Mouse (Mus musculus) thymus, postnatal 0 days (tissue): ENCODE measurements around the gene Anp32e. TPM values are rescaled to one million over a fixed set of nuclear protein-coding genes. Genes with fewer than 3 reads are reported as not detected.
A peak's percentile ranks its signal among the peaks of the same experiment; 100 is the strongest.
"Not testable (repeated sequence)": the region's sequence is repeated elsewhere in the genome, so short reads cannot be mapped to it uniquely, and the experiment has no call there.

Experiments
- DNase-seq: peaks from one replicate; pipeline ENCODE4 v3.0.0-alpha.2; 2015; ENCODE audit warnings: low spot score
- polyA plus RNA-seq: library from polyadenylated mRNA; unstranded; fragments of >200 nt; fragmentation: Nextera tagmentation; extraction: Ambion mirVana; gene quantifications from 2 replicates; pipeline ENCODE4 v1.2.1, GENCODE M21; 2015

The Anp32e gene
- polyA plus RNA-seq, result 463 and 541 TPM in 2 replicates

DNA sequence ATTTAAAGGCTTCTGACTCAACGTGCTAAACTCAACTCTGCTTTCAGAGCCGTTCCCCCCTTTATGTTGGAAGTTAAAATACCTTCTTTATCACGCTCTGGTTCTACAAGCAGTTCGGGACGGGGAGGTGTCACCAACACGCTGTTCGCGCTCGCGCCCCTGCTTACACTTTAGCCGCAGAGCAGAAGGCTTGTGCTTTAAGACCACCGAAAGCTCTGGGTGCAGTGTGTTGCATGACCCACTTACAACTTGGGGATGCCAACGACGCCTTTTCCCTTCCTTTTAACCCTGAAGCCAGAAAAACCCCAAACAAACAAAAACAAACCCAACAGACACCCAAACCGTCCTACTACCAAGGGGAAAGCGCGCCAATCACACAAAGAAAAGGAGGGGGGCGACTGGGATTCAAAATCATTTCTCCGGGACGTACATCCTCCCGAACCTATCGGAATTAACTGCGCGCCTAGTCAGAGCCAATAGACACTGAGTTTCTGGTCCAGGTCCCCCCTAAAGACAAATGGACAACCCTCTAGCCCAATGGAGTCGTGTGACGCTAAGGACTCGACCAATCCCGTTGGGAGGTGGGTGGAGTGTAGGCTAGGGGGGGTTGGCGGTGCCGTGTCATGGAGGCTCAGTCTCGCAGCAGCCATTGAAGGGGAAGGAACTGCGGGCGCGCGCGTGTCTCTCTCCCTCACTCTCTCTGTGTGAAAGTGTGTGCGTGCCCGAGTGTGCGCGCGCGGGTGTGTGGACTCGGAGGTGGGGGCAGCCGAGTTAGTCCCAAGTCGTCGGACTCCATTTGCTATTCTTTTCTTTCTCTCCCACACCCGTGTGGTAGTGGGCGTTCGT, at the start of gene Anp32e:
Gene Anp32e, plus strand, starts transcription at position 589 of the 846 bp plus-strand sequence.
- peak; percentile 99 for DNase-seq

DNA sequence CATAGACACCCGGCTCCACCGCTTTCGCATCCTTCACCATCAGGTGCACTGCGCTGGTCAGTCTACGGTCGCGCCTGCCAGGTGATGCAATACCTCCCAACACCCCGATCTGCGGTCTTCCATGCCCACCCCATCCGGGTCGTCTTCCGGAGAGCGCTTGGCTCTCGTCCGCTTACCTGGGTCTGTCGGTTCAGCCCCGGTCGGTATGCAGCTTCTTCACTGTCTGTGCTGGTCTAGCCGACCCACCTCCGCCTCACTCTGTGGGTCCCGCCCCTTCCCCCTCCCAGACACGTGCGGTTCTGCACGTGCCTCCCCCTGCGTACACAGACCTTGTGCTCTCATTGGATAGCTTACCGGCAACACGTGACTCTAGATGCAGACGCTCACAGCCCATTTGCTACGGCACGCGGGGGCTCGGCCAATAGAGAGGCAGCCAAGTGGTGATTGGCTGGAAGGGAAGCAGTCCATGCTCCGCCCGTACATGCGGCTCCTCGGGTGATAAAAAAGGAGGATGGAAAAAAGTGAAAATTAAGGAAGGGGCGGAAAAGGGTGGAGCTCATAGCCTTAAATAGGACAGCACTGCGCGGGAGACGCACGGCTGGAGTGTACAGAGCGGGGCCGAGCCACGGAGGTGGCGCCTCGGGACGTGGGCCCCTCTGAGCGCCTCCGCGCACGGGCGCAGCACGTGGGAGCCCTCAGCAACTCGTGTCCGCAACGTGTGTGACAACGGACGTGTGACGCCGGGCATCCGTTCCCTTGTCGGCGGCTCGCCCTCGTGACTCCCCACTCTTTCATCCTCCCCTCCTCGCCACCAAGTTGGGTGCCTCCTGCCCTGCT, 46.8 kb upstream of the Anp32e start, which contains the start of gene Ciart:
Gene Ciart, minus strand, starts transcription at position 273 of the 837 bp plus-strand sequence.
- peak; percentile 96 for DNase-seq

DNA sequence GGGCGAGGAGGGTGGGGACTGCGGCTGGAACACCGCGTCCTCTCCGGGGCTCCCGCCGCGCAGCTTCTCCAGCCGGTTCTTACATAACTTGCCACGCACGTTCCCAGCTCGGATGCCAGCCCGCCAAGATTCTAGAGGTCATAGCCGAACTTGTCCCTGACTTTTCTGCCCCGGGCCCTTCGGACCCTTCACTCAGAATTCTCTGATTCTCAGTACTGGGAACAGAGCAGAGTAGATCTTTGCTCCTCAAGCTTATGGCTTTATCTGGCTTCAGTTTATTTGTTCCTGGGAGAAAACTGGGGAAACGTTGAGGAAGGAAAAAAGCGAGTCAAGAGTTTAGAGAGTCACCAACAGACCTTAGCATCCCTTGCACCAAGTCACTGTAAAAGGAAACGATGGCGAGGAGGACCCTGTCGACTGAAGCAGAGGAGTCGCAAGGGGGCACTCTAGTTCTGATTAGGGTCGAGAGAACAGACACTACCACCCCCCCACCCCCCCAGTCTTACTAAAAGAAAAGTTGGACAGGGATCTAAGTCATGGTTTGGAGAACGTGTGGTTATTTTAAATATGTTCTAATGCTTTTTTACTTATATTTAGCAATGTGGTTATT, 46.1 kb upstream of the Anp32e start:
- DNase-seq, result peak; percentile 80

DNA sequence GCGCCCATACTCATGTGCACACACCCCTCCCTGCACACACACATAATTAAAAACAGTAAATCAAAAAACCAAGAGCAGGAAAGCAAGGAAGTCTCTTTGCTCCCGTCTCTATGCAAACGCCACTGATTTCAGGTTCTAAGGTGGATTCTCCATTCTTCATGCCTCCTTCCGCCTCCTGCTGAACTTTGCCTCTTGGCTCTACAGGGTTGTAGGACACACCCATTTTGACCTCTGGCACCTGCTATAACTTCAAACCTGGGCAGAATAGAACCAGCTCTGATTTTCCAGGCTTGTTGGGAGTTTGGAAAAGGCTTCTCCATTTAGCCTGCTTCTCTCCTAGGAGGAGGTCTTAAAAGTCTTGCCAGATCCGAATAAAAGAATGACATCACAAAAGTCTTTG, 44.6 kb upstream of the Anp32e start:
- DNase-seq, result no peak

DNA sequence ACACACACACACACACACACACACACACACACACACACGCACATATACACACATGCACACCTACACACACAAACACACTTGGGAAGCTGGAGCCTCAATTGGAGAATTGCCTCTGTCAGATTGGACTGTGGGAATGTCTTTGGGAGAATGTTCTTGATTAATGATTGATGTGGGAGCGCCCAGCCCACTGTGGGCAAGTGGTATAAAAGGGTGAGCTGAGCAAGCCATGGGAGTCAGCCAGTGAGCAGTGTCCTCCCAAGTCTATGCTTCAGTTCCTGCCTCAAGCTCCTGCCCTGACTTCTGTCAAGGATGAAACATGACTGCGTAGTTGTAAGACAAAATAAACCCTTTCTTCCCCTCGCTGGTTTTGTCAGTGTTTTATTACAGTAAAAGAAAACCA, 41.5 kb upstream of the Anp32e start:
- no peak for DNase-seq

DNA sequence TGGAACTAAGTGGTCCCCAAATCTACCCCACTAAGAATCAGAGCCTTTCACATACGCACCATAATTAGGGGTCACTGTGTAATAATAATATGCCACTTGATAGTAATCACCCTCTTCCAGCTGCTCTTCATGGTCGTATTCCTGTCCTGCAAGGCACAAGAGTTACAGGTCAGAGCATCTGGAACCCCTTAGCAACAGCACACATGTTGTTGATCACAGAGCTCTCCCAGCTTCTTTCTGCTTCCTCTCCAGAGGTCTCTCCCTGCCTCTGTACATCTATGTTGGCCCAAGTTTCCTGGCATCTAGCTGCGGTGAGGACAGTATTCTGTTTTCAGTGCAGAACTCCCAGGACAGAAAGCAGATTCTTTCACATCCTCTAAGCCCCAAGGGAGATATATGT, 39.4 kb upstream of the Anp32e start:
- no peak for DNase-seq

DNA sequence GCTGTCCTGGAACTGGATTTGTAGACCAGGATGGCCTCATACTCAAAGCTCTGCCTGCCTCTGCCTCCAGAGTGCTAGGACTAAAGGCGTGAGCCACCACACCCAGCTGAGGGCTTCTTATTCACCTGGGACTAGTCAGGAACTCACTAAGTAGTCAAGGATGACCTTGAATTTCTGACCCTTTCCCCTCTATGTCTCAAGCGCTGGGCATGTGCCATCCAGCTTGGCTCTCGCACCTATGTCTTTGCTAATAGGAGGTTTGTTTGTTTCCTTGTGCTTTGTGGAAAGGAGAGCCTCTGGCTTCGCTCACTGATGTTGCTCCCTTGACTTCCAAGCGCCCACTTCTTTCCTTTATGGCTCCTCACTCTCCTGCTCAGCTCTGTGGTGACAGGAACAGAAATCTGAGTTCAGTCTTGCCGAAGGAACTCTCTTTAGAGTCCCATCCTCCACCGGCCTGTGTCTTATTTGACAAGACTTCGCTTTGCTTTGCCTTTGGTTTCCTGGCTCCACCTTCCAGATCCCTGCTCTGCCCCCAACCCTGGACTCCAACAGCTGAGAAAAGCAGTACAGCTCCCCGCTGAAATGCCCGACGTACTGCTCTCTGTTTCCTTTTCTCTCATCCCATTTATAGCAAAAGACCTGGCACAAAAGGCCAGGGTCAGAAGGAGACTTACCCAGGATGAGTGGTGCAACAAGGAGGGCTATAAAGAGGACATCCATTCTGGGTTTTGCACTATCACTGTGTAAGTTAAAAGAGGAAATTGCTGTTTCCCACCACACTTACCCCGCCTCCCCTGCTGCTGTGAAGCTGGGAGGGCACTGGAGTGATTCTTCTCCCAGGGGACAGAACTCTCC, 37.6 kb upstream of the Anp32e start, which contains the start of gene BC028528:
Gene BC028528, minus strand, starts transcription at position 795 of the 855 bp plus-strand sequence.
- DNase-seq, result no peak

DNA sequence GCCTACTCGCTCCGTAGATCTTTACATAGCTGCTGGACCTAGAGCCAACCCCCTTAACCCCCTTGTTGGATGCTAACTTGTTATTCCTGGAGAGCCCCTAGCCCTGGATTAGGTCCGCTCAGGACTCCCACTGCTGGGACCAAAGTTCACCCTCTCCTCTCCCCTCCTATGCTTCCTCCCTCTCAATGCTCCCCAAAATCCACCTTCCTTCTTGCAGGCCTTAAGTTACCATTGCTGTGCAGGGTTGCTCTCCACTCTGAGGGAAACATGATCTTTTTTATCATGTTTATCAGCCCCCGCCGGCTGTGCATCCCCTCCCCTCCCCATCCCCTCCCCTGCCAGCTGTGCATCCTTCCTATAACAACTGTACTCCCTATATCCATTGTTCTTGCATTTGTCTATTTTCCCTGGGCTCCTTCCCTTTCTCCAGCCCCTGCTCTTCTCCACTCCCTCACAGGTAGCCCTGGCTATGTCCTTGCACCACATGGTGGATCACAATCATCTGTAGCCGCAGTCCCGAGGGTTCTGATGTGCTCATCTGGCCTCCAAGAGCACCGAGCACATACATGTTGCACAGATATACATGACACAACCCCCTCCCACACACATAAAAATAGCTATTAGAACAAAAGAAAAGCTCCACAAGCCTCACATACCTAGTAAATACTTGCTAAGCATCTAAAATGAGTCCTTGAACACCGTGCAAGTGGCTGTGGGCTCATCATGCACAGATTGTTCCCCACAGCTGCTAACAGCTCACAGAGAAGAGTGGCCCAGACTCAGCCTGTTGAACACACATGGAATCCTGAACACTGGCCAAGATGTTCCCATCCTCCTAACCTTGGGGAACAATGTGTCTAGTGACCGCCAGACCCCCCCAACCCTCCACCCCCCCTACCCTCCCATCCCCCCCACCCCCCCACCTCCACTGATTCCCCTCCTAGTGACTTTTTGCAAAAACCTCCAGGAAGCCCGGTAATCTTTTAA, 36.7 kb upstream of the Anp32e start:
- DNase-seq, result no peak

DNA sequence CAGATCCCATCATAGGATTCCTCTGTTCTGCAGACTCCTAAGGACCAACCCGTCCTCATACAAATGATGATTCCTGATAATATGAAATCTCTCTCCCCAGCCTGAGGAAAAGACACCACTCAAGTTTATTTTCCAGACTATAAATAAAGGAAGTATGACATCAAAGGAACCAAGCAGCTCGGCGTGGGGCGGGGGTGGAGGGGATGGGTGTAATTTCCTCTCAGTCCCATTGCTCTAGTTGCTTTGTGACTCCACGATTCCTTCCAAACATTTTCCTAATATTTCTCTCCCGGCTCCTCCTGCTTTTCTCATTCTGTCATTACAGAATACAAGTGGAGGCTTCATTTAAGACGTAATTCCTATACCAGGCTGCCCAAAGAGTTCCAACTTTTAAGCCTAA, 35.9 kb upstream of the Anp32e start:
- DNase-seq, result no peak

DNA sequence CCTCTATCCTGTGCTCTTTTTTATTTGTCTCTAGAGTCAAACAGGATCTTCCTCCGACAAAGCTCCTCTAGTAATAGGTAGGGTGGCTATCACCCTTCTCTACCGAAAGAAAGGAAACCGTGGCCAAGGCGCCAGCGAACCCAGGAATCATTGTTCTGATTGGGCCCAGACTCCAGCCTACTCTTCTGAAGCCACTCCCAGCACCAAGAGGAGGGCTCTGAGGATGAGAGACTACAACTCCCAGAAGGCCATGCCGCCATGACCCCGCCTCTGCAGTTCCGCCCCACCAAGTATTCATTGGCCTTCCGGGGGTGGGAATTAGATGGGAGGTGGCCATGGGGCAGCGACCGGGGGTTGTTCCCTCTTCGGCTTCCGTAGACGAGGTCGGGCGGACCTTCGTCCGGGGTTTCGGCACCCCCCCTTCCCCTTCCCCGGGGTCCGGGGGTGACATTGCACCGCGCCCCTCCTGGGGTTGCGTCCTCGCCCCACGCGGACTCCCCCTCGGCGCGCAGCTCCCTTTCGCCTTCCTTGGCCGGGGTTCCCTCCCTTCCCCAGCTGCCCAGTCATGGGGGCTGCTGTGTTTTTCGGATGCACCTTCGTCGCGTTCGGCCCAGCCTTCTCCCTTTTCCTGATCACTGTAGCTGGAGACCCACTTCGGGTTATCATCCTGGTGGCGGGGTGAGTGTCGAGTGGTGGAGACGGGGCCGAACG, 35.3 kb upstream of the Anp32e start, which contains the start of gene Aph1a:
Gene Aph1a, plus strand, starts transcription at position 364 of the 711 bp plus-strand sequence.
- peak; percentile 97 for DNase-seq

DNA sequence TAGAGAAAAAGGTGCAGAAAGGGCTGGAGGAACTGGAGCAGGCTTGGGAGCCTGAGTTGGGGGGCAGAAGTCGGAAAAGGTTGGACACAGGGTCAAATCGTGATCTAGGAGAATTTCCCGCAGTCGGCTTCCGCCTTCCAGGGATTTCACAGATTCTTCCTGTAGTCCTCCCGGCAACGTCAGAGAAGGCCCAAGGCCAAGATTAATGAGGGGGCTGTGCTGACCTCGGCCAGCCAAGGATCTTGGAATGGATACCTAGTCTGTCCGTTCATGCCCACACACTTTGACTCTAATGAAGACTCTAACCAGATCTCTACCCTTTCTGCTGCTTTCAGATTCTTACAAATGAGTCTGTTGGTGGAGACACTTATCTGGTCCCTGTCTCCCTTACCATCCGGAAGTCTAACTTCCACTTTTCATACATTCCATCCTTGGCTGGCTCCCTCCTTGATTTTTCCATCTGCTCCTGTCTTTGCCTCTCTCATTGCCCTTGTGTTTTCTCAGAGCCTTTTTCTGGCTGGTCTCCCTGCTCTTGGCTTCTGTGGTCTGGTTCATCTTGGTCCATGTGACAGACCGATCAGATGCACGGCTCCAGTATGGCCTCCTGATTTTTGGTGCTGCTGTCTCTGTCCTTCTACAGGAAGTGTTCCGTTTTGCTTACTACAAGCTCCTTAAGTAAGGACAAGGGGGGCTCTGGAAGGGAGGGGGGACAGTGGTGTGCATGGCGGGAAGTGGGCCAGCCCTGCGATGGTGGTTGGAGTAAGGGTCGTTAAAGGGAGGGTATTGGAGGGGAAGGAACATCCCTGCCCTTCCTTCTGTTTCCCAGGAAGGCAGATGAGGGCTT, 34.5 kb upstream of the Anp32e start:
- no peak for DNase-seq

DNA sequence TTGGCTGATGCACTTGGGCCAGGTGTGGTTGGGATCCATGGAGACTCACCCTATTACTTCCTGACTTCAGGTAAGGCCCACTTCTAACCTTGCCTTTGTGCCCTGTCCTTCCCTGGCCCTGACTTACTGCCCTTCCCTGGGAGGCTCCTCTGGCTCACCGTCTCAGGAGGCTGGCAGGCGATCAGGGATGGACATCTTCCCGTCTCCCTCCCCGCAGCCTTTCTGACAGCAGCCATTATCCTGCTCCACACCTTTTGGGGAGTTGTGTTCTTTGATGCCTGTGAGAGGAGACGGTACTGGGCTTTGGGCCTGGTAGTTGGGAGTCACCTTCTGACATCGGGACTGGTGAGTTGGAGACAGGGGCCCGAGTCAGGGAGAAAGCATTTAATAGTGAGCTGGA, 33.5 kb upstream of the Anp32e start:
- not testable (repeated sequence) for DNase-seq

DNA sequence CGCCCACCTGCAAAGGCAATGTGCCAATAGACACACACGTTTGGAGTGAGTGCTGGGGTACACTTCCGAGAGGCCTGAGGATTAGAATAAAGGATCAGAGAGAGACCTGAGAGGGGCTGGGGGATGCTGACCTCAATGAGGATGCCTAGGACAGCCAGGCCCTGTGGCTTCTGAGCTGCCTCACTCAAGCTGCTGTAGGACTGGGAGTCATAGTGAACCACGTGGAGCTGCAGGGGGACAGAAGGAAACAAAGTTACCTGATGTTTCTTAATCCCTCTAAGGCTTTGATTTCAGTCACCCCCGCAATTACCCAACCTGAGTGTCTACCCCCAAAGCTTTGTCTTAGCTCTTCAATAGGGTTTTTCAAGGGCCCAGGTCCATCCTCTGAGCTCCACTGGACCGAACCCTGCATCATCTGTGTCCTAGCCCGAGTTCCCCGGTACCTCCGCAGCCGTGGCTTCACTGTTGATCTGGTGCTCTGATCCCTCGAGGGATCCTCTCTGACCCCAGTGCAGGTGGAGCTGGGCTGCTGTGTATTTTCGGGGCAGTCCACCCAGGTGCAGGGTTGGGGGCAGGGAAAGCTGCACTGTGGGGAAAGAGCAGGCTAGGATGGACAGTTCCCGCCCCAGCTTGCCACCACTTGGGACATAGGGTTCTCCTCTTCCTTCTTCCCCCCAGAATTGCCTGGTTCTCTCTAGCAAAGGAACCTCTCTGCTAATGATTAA, 29.1 kb upstream of the Anp32e start:
- DNase-seq, result no peak

DNA sequence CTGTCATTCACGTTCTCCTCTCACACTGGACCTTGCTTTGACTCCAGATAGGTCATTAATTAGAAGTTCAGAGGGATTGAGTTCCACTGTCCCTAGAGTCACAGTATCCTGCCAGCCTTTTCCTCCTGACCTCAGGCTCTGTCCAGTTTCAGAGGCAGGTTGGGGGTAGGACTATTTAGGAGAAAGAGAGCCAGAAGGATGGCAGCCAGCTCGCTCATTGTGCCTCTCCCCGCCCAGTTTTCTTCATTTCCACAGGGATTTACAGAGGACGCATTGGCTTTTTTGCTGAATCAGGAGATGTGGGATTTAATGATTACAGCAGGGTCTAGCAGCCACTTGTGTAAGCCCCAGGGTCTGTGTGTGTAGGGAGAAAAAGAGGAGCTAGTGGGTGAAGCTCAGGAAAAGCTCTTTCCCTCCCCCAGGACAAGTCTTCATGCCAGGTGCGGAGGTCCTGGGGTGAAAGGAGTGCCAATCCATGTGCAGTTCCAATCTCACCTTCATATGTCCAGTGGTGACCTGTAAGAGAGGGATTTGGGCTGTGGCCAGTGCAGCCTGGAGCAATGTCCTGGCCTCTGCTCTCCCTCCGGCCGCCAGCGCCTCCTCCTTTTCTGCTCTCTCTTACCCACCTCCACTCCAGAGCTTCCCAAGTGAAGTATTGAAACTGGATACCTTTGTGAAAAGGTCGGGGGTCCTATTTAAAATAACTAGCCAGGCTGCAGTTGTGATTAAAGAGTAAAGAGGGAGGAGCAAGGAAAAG, 27.3 kb upstream of the Anp32e start:
- DNase-seq, result no peak

DNA sequence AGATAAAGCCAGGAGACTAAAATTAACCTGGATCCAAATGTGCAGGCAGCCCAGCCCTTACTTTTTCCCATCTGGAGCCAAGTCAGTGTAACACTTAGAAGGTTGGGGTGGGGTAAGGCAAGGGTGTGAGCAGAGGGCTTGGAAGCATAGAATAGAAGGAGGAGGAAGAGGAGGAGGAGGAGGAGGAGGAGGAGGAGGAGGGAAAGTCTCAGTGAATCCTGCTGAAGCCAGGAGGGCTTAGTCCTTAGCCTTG, 26.7 kb upstream of the Anp32e start:
- DNase-seq, result no peak

DNA sequence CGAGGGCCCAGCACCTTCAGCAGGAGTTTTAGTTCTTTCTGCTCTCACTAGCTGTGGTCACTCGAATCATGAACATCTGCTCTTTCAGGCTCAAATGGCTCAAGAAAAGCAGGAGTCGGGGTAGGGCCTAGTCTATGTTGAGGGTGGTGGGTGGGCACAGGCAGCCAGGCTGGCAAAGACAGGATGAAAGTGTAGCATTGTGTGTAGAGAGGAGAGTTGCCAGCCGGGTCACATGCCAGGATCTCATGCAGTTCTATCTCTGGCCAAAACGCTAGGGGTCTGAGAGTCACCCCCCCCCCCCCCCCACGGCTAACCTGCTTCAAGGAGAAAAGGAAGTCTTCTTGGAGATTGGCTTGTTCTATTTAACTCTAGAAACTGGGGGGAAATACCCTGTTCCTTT, 26.4 kb upstream of the Anp32e start:
- no peak for DNase-seq
